Mouse (Mus musculus) megakaryocyte progenitor cell, adult 5-6 weeks (primary cell): ENCODE results near the gene Kif16b. TPM values are rescaled to one million over a fixed set of nuclear protein-coding genes. Genes with fewer than 3 reads are reported as not detected.
"Not testable (repeated sequence)": the region's sequence is repeated elsewhere in the genome, so short reads cannot be mapped to it uniquely, and the experiment has no call there.

Source experiments
- ATAC-seq: replicated peaks from 2 replicates; pipeline ENCODE4 v1.8.0; 2016; ENCODE audit warnings: mild to moderate bottlenecking, moderate TSS enrichment, inconsistent platforms; ENCODE audit not compliant: poor library complexity
- total RNA-seq, 2 experiments: library from RNA; stranded (forward) in 1 of 2; stranded (reverse) in 1 of 2; fragments of 157-497, 149-512 nt in 1 of 2; fragments of 200-1000 nt in 1 of 2; gene quantifications; 2 replicates each; pipeline versions ENCODE4 v1.2.3 to v1.2.4; 2015 to 2017

Kif16b gene
- total RNA-seq, 2 experiments from 2014 or later, result 17.4 to 18.1 TPM

DNA sequence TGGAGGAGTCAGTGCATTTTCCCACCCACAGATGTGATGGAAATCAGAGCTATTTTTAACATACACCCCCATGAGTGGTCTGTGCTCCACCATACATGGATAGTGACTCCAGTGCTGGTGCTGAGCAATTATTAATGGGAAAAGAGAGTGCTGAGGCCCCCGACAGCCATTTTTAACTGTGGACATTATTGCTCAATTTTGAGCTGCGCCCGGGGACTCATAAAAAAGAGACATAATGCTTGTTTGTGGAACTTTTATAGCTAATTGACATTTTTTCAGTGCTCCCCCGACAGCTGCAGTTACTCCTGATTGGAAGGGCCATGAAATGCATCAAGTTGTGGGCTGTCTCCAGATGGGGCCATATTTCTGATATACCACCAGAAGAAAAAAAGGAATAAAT, 302.1 kb downstream of the Kif16b start:
- no peak for ATAC-seq

DNA sequence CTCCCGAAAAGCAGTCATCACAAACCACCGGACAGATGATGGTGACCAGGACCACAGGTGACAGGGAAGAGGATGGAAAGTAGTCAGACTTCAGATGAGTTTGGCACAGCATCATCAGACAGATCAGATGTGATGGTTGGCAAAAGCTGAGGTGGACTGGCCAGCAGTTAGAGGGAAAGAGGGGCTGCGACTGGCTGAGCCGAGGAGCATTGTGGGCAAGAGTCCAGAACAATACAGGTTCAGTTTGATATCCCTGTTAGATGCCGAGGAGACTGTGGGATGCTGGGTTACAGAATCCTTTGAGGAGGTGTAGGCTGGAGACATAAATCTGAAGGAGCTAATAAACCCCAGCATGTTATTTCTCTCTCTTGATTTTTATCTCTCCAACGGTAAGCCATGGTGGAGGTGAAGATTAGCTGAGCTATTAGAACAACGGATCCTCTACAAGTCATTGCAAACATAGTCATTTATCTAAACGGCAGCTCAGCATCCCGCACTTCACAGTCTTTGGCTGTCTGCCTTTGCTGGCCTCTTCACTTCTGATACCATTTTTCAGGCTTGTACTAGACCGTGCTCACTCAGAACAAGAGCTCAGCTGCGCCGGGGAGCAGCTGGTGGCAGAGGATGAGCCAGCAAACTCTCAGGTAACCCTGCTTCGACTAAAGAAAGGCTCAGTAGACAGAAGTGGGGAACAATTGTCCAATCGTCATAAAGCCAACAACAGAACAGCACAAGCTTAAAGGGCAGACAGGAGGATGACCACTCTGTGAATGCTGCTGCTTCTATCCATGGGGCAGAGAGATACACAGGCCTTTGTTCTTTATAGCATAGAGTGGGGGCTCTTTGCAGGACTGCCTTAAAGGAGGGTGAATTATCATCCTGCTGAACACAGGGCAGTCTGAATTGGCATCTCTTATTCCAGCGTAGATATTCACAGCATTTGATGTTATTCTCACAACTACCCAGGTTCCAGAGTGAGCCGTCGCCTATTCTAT, 304.9 kb downstream of the Kif16b start:
- no peak for ATAC-seq

DNA sequence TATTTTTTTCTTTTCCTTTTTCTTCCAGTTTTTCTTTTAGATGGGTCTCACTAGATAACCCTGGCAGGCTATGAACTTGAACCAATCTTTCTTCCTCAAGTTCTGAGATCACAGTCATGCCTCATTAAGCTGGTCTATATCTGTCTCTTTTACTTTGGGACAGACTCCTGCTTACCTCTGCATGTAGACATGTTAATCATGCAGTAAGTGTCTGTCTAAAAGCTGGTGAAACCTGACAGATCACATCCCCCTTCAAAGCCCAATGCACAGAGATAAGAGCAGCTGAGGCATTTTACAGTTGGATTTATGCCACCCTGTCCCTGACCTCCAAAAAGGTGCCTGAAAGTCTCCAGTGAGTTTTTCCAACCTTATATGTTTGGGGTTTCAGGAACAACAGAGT, 310.4 kb downstream of the Kif16b start:
- ATAC-seq, result no peak

DNA sequence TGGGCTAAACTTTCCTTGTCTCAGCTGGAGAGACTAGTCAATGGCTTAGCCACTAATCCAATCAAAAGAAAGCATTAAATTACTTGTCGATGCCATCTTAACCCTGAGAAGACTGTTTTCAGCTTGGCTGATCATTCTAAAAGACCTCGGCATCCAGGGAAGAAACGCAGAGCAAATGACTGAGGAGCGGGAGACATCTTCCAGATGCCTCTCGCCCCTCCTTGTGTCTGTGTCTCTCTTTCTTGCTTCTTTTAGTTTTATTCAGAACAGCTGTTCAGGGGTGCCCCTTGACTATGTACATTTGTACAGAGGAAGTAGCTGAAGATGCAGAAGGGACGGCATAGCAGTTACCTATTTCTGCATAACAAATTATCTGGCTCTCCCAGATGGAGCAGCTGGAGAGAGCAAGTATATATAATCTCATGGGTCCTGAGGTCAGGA, 311.0 kb downstream of the Kif16b start:
- ATAC-seq, result no peak

DNA sequence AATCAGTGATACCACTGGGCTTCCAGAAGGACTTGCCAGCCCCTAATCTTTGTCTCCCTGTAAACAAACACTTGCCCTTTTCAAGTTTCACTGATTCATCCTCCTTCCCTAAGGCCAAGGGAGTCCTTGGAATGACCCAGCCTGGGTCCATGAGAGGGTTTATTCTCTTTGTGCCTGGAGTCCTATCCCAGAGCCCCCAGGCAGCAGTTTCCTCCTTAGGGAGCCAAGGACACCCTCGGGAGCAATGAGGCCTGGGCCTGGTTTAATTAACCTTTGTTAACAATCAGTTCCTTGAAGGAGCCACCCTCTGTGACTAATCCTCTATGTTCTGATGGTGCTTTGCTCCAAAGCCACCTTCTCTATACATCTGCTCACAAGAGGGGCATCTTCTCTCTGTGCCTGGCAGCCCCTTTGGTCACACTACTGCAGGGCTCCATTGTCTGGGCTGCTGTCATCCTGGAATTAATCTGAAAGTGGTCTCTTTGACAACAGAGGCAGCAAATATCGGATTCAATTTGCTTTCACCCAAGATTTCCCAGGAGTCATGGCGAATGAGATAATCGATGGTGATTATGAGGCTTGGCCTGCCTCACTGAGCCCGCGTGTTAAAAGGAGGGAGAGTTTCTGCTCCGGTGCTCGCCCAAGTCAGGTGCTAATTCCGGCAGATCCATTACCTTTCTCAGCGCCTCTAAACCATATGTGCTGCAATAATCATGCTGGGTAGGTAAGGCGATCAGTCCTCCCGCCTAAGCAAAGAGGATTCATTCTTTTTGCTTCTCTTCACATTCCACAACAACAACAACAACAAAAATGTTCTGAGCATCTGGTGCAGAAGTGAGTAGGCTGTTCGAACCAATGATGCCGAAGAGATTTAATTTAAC, 311.7 kb downstream of the Kif16b start:
- ATAC-seq, result no peak

DNA sequence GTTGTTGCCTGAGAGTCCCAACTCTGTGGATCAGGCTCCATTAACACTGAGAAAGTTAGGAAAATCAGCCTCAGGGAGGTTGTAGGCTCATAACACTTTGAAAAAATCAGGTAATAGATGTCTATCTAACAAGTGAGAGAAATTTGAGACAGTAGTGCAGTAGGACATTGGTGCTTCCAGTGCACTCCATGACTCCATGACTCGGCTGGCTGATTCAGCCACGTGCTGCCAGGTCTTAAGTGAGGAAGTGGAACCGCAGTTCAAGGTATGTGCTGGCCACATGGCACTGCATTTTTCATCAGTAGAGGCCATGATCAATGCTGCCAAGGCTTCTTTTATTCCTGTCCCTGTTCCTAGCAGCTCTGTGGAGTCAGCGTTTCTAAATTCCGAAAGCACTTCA, 315.5 kb downstream of the Kif16b start:
- ATAC-seq, result no peak

DNA sequence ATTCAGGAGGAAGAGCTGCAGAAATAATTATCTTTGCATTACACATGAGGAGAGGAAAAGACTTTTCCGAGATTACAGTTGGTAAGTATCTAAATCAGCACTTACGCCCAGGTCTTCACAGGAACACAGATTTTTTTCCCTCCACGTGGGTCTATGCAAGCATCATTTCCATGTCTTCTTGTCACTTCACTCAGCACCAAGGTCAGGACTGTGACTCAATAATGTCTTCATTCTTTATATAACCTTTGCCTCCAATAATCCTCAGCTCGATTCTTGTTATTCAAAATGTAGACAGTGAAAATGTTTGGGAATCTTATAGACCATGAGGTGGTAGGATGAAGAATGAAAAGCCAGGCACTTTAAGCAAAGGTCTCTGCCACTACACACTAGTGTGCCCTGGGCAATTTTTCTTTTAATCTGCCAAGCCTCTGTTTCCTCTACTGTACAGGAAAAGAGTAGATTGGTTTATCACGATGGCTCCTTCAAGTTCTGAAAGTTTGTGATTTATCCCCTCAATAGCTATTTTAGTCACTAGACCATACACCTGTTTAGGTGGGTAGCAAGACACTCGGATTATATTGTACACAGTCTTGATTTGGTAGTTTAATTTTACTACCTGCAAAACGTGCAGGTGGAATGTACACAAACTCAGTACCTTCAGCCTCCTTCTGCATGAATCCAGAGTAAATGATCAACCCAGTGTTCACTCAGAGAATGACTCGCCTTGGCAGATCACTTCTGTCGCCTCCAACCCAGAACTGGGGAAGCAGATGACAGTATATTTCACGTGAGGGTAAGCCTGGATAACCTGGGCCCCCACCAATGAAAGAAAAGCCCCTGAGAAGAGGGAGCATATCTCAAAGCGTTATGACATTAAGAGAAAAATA, 316.2 kb downstream of the Kif16b start:
- ATAC-seq, result no peak

DNA sequence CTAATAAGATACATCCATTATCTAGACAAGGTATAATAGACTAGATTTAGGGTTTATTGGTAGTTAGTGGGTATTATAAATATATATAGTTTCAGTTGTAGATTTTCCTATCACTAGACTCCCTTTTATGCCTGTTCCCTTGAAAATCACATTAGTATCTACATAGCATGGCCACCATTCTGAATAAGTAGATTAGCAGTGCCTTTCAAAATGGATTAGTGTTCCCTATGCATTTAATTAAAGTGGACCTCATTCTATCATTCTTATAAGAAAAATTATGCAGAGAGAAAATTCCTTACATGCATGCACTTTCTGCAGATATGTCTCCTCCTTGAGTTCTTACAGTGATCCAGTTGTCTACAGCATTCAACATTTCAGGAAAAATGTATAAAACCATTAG, 320.9 kb downstream of the Kif16b start:
- ATAC-seq, result no peak

DNA sequence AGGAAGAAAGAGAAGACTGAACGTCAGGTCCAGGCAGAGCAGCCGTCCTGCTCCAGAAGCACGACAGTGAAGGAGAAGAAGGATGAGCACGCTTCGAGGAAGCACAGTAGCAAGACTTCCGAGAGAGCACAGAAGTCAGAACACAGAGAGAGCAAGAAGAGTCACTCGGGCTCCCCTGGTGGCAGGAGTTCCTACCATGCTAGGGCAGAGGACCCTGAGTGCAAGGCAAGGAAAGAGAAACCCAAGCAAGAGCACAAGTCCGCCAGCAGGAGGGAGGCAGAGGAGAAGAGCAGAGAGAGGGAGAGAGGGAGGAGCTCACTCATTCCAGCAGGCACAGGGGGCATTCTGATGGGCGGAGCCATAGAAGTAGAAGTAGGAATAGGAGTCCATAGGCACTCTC, 323.9 kb downstream of the Kif16b start:
- ATAC-seq, result not testable (repeated sequence)

DNA sequence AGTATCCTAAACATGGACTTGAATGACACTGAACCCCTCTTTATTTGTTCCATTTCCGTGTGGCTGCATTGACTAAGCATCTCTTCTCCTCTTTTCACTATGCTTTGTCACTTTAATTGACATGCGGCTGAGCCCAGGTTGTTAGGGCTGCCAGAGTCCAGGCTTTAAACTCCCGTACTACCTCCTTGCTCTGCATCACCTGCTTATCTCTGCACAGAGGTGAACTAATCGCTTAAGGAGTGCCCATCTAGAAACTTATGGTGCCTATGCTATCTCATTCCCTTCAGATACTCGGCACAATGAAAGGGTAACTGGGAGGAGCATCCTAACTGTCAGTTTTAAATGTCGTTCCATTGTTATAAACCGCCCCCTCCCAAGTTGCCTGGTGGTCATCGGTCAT, 331.6 kb downstream of the Kif16b start:
- no peak for ATAC-seq

Other genes with a start within 250 kb of the Kif16b start
- 120 and 156 TPM in 2 replicates for gene Snrpb2, start 161.5 kb upstream of the Kif16b start, total RNA-seq (2015)
- gene Snrpb2, start 161.5 kb upstream of the Kif16b start, total RNA-seq (2017), result 118 and 121 TPM in 2 replicates
- not detected in 2 replicates for gene Otor, start 176.9 kb upstream of the Kif16b start, total RNA-seq (2015)
- gene Otor, start 176.9 kb upstream of the Kif16b start, total RNA-seq (2017), result not detected in 2 replicates